Mouse (Mus musculus) bone marrow macrophage, adult 2 months (primary cell): ENCODE data around the gene Zpr1. TPM values are rescaled to one million over a fixed set of nuclear protein-coding genes. Genes with fewer than 3 reads are reported as not detected.
A peak's percentile ranks its signal among the peaks of the same experiment; 100 is the strongest.

Experiments used
- H3K27ac ChIP-seq: 2 replicates; pipeline ENCODE4 v1.5.1; 2012; ENCODE audit warnings: low read depth, low read length; ENCODE audit not compliant: insufficient read depth
- H3K4me1 ChIP-seq: 2 replicates; pipeline ENCODE4 v1.6.1; 2012; ENCODE audit warnings: low read length; ENCODE audit not compliant: control insufficient read depth, insufficient read depth
- H3K4me3 ChIP-seq: 2 replicates; pipeline ENCODE4 v1.5.1; 2012; ENCODE audit warnings: mild to moderate bottlenecking, low read length, moderate library complexity; ENCODE audit not compliant: insufficient read depth
- CTCF ChIP-seq: IDR thresholded peaks from 2 replicates; pipeline ENCODE4 v1.5.1; 2012; ENCODE audit warnings: low read depth, mild to moderate bottlenecking, low read length, moderate library complexity
- POLR2A ChIP-seq: IDR thresholded peaks from 2 replicates; pipeline ENCODE4 v1.6.1; 2012; ENCODE audit warnings: mild to moderate bottlenecking, low read depth, low read length, borderline replicate concordance
- polyA plus RNA-seq: library from polyadenylated mRNA; stranded (reverse); fragments of >200 nt; gene quantifications from 2 replicates; pipeline ENCODE4 v1.2.4, GENCODE M21; 2012; ENCODE audit not compliant: missing spikeins, insufficient read depth, insufficient read length

The Zpr1 gene
- polyA plus RNA-seq, 1 experiment: 41.6 TPM

- no peaks in the 10 kb centered on the region for H3K4me1 ChIP-seq
- no peak within 1 kb of the TSS for H3K4me3 ChIP-seq
- no peak within 1 kb of the TSS for H3K27ac ChIP-seq
- TF ChIP-seq POLR2A (no peak), CTCF (no peak)
Observed at GRCm38 (mm10) chr9:46235596-46235648, 37.4 kb upstream of the Zpr1 start, which contains the start of gene Apoc3. Gene Apoc3 (minus strand): TSS chr9:46235636.

- no peak overlapping the region for H3K27ac ChIP-seq
Observed at GRCm38 (mm10) chr9:46235649-46236048, 37.2 kb upstream of the Zpr1 start.

GRCm38 (mm10) chr9:46238850-46239249 is 34.0 kb upstream of the Zpr1 start:
- Histone ChIP-seq H3K4me1 (no peaks in the 10 kb centered on the region), H3K27ac (no peak overlapping the region), H3K4me3 (no peak overlapping the region)
- TF ChIP-seq CTCF (no peak), POLR2A (no peak)

More at GRCm38 (mm10) chr9:46235649-46236048, 37.2 kb upstream of the Zpr1 start:
- no peaks in the 10 kb centered on the region for H3K4me1 ChIP-seq
- TF ChIP-seq POLR2A (no peak), CTCF (no peak)
- H3K4me3 ChIP-seq: no peak overlapping the region

GRCm38 (mm10) chr9:46240526-46241153 is 32.2 kb upstream of the Zpr1 start, which contains the start of gene Apoa4:
Gene Apoa4 (plus strand): TSS chr9:46240696.
- TF ChIP-seq POLR2A: no peak
- TF ChIP-seq CTCF: no peak
- Histone ChIP-seq H3K27ac (no peak within 1 kb of the TSS), H3K4me3 (no peak within 1 kb of the TSS), H3K4me1 (no peaks in the 10 kb centered on the region)

- TF ChIP-seq CTCF (no peak), POLR2A (no peak)
- Histone ChIP-seq H3K4me1 (no peaks in the 10 kb centered on the region), H3K4me3 (no peak overlapping the region), H3K27ac (no peak overlapping the region)
Observed at GRCm38 (mm10) chr9:46241818-46242217, 31.0 kb upstream of the Zpr1 start.

GRCm38 (mm10) chr9:46243122-46243521 is 29.7 kb upstream of the Zpr1 start:
- Histone ChIP-seq H3K4me3 (no peak overlapping the region), H3K27ac (no peak overlapping the region), H3K4me1 (no peaks in the 10 kb centered on the region)
- TF ChIP-seq CTCF: no peak
- no peak for TF ChIP-seq POLR2A

- Histone ChIP-seq H3K4me1 (no peaks in the 10 kb centered on the region), H3K27ac (no peak overlapping the region), H3K4me3 (no peak overlapping the region)
- TF ChIP-seq POLR2A: no peak
- TF ChIP-seq CTCF: no peak
Observed at GRCm38 (mm10) chr9:46243584-46243983, 29.3 kb upstream of the Zpr1 start.

GRCm38 (mm10) chr9:46246752-46247324 is 26.0 kb upstream of the Zpr1 start:
- H3K27ac ChIP-seq: no peak overlapping the region
- no peak overlapping the region for H3K4me3 ChIP-seq
- no peaks in the 10 kb centered on the region for H3K4me1 ChIP-seq
- no peak for TF ChIP-seq CTCF
- TF ChIP-seq POLR2A: no peak

GRCm38 (mm10) chr9:46256177-46256576 is 16.7 kb upstream of the Zpr1 start:
- TF ChIP-seq CTCF (no peak), POLR2A (no peak)
- Histone ChIP-seq H3K27ac (no peak overlapping the region), H3K4me1 (peaks cover 20% of the 10 kb centered on the region), H3K4me3 (no peak overlapping the region)

GRCm38 (mm10) chr9:46256658-46257385 is 16.0 kb upstream of the Zpr1 start:
- H3K4me1 ChIP-seq: peaks cover 20% of the 10 kb centered on the region
- H3K27ac ChIP-seq: 0 out of 2 replicates have a peak overlapping the region, but pooled peaks have one; percentile 15
- TF ChIP-seq POLR2A: no peak
- TF ChIP-seq CTCF: no peak
- H3K4me3 ChIP-seq: peak overlapping the region; percentile 19; the same call in 1 of the 2 replicates

GRCm38 (mm10) chr9:46257546-46257945 is 15.3 kb upstream of the Zpr1 start:
- H3K4me1 ChIP-seq: peaks cover 20% of the 10 kb centered on the region
- TF ChIP-seq CTCF (no peak), POLR2A (no peak)
- H3K27ac ChIP-seq: peak overlapping the region; percentile 61
- H3K4me3 ChIP-seq: peak overlapping the region; percentile 19
